Comparison of ENCODE assay signal across 8 mouse cellular contexts in the genomic region with DNA sequence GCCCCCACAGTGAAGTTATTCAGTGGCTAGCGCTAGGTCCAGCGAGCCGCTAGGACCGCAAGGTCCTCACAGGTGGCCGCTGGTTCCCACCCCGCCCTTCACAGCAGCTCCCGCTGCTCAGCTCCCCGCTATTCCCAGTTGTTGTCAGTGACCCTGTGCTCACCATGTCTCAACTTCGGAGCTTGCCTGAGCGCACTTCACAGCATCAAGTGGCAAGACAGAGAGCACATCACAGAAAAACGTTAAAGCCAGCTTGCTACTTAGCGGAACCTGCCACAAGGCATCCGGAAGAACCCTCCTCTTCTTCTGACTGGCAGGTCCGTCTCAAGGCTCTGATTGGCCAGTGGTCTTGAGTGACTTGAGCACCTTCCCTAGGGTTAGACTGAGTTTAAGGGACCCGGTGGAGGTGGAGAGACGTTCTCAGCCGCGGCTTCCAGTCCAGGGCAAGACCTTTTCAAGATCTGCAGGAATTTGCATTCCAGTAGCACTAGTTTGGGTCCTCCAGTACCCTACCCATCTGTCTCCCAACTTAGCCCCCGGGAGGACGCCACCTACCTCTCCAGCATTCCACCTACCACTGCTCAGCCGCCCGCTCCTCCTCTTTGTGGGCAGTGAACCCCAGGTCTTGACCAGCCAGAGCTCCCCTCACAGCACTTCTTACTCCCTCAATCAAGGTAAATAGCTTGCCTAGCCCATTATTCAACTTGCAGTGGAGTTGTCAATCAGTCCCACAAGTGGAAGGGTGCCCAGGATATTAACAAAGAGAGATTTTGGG. TPM values are rescaled to one million over a fixed set of nuclear protein-coding genes. Genes with fewer than 3 reads are reported as not detected.
A peak's percentile ranks its signal among the peaks of the same experiment; 100 is the strongest.
DNase-seq lines count a peak whose midpoint lies in the region; ATAC-seq and TF ChIP-seq lines count a peak whose summit lies in the region.

No protein-coding gene starts in this region.

- 0 out of 2 replicates have a peak, but pooled peaks cover 5% of the 10 kb centered on the region for H3K36me3 ChIP-seq in heart, embryonic 11.5 days (ENCODE audit: control insufficient read depth, insufficient read depth, low read length)
- H3K36me3 ChIP-seq in kidney, embryonic 16.5 days (ENCODE audit: insufficient read depth, low read length): peaks cover 12% of the 10 kb centered on the region
- H3K36me3 ChIP-seq in liver, adult 2 months (ENCODE audit: control insufficient read depth, insufficient read depth, low read length): 0 out of 2 replicates have a peak, but pooled peaks cover 3% of the 10 kb centered on the region
- no peaks in the 10 kb centered on the region for H3K36me3 ChIP-seq in myocyte (ENCODE audit: control insufficient read depth, insufficient read depth)
- H3K36me3 ChIP-seq in splenic B cell, adult 2 months (ENCODE audit: control insufficient read depth, insufficient read depth, low read length, poor library complexity, severe bottlenecking): no peaks in the 10 kb centered on the region

- H3K27me3 ChIP-seq in heart, embryonic 11.5 days (ENCODE audit: control insufficient read depth, insufficient read depth, low read length): no peaks in the 10 kb centered on the region
- no peaks in the 10 kb centered on the region for H3K27me3 ChIP-seq in kidney, embryonic 16.5 days (ENCODE audit: insufficient read depth, low read length)
- H3K27me3 ChIP-seq in liver, adult 2 months (ENCODE audit: control insufficient read depth, insufficient read depth, low read length): no peaks in the 10 kb centered on the region
- no peaks in the 10 kb centered on the region for H3K27me3 ChIP-seq in myocyte (ENCODE audit: control insufficient read depth, insufficient read depth, insufficient read length)
- H3K27me3 ChIP-seq in splenic B cell, adult 2 months (ENCODE audit: control insufficient read depth, insufficient read depth, low read length, poor library complexity, severe bottlenecking): no peaks in the 10 kb centered on the region

- TF ChIP-seq POLR2A in liver, adult 2 months (IDR thresholded peaks at IDR 0.05; ENCODE audit: extremely low read depth, insufficient read depth, low read length): peak; percentile 46; the same call in 1 of the 2 replicates
- TF ChIP-seq POLR2A in myocyte (IDR thresholded peaks at IDR 0.05; ENCODE audit: insufficient read length, low read depth): peak; percentile 50

- peak; percentile 74 to 78 for DNase-seq in B cell, adult 2 months
- DNase-seq in brain, adult 2 months (ENCODE audit: low read depth, low spot score): peak; percentile 98
- DNase-seq in liver, adult 2 months (ENCODE audit: extremely low read depth, low read depth, low spot score): peak; percentile 95
- peak; percentile 92 for DNase-seq in splenic B cell, adult 2 months (ENCODE audit: low read depth, low spot score)

- TF ChIP-seq CTCF in liver, adult 2 months (IDR thresholded peaks at IDR 0.05; ENCODE audit: low read depth, low read length): peak; percentile 8; the same call in 1 of the 2 replicates

- WGBS in heart, embryonic 11.5 days (ENCODE audit: insufficient replicate concordance): 1% methylated on average over 22 of the region's 22 CpGs
- under 1% methylated on average over 22 of the region's 22 CpGs for WGBS in kidney, embryonic 16.5 days
- WGBS in liver, adult 2 months: under 1% methylated on average over 22 of the region's 22 CpGs

- peak overlapping the region; percentile 88 for H3K4me3 ChIP-seq in heart, embryonic 11.5 days (ENCODE audit: low read depth, low read length)
- H3K4me3 ChIP-seq in kidney, embryonic 16.5 days (ENCODE audit: low read length): peak overlapping the region; percentile 95
- peak overlapping the region; percentile 72 for H3K4me3 ChIP-seq in liver, adult 2 months (ENCODE audit: insufficient read depth, low read depth, low read length)
- H3K4me3 ChIP-seq in myocyte: peak overlapping the region; percentile 41

- peak; percentile 97 for ATAC-seq in erythroblast, adult 5-6 weeks (replicated peaks; ENCODE audit: low FRiP score, poor library complexity, severe bottlenecking)
- ATAC-seq in heart, embryonic 11.5 days (replicated peaks; ENCODE audit: insufficient number of reproducible peaks, low FRiP score, low TSS enrichment): peak; percentile 97
- peak; percentile 99 for ATAC-seq in kidney, embryonic 16.5 days (ENCODE audit: low FRiP score, low TSS enrichment)

- peak overlapping the region; percentile 86 for H3K27ac ChIP-seq in heart, embryonic 11.5 days (ENCODE audit: low read depth, low read length)
- peak overlapping the region; percentile 91 for H3K27ac ChIP-seq in kidney, embryonic 16.5 days (ENCODE audit: low read length)
- H3K27ac ChIP-seq in liver, adult 2 months (replicated peaks; ENCODE audit: insufficient read depth, low read depth, low read length): peak overlapping the region; percentile 76

- H3K4me1 ChIP-seq in heart, embryonic 11.5 days (ENCODE audit: control insufficient read depth, insufficient read depth, low read length): peaks cover 7% of the 10 kb centered on the region; the same call in 1 of the 2 replicates
- H3K4me1 ChIP-seq in kidney, embryonic 16.5 days (ENCODE audit: insufficient read depth, low read length): peaks cover 20% of the 10 kb centered on the region
- peaks cover 15% of the 10 kb centered on the region; the same call in 1 of the 2 replicates for H3K4me1 ChIP-seq in liver, adult 2 months (ENCODE audit: control insufficient read depth, insufficient read depth, low read length)

- no peaks in the 10 kb centered on the region for H3K9me3 ChIP-seq in heart, embryonic 11.5 days (replicated peaks; ENCODE audit: control insufficient read depth, low read length)
- 0 out of 2 replicates have a peak, but pooled peaks cover 8% of the 10 kb centered on the region for H3K9me3 ChIP-seq in kidney, embryonic 16.5 days (ENCODE audit: low read length)

- peaks cover 22% of the 10 kb centered on the region; the same call in 1 of the 2 replicates for H3K79me2 ChIP-seq in liver, adult 2 months (ENCODE audit: control insufficient read depth, insufficient read depth, low read length)
- peaks cover 14% of the 10 kb centered on the region for H3K79me2 ChIP-seq in myocyte (ENCODE audit: control insufficient read depth, insufficient read depth)

- peak overlapping the region; percentile 78 for H3K4me2 ChIP-seq in heart, embryonic 11.5 days
- H3K4me2 ChIP-seq in kidney, embryonic 16.5 days (replicated peaks; ENCODE audit: low read depth, low read length): peak overlapping the region; percentile 81
- peak overlapping the region; percentile 75 for H3K4me2 ChIP-seq in myocyte (ENCODE audit: low read depth)

- H3ac ChIP-seq in myocyte (ENCODE audit: control insufficient read depth, insufficient read length): no peak overlapping the region

- H3K9ac ChIP-seq in heart, embryonic 11.5 days (ENCODE audit: low read depth, low read length): peak overlapping the region; percentile 84
- H3K9ac ChIP-seq in kidney, embryonic 16.5 days (replicated peaks; ENCODE audit: low read length): peak overlapping the region; percentile 88
- peak overlapping the region; percentile 72 for H3K9ac ChIP-seq in liver, adult 2 months (ENCODE audit: low read depth, low read length)

TF ChIP-seq in myocyte, 11 proteins besides CTCF, POLR2A, EP300 and RAD21:
- TF ChIP-seq MYOG (IDR thresholded peaks at IDR 0.05; ENCODE audit: control insufficient read depth in 1 of 3, insufficient read depth in 1 of 3, insufficient read length in 2 of 3, low read depth in 2 of 3) (peak in 1 of 3 experiments; percentile 12), MAX (IDR thresholded peaks at IDR 0.05; ENCODE audit: low read depth) (no peak), POLR2AphosphoS2 (IDR thresholded peaks at IDR 0.05; ENCODE audit: insufficient read length, low read depth) (peak; percentile 42)

RNA-seq across cellular contexts. Expression of a gene that starts 30.4 kb away (rescaled TPM):
- total RNA-seq in erythroblast, adult 5-6 weeks (2015; ENCODE audit: low replicate concordance): 1.2 and 1.7 TPM in 2 replicates
- 2.0 and 5.9 TPM in 2 replicates for total RNA-seq in erythroblast, adult 5-6 weeks (2017; ENCODE audit: low replicate concordance)
- polyA plus RNA-seq in heart, embryonic 11.5 days (2014; fragmentation: Nextera tagmentation; extraction: Ambion mirVana): 6.6 and 8.3 TPM in 2 replicates
- polyA plus RNA-seq in kidney, embryonic 16.5 days (2015; fragmentation: Nextera tagmentation; extraction: Ambion mirVana): 12.0 and 14.2 TPM in 2 replicates
- total RNA-seq in liver, adult 2 months (2014; rRNA removed): 23.2 and 27.5 TPM in 2 replicates
- 3.6 and 4.2 TPM in 2 replicates for polyA plus RNA-seq in liver, adult 2 months (2012; rRNA removed)
- 2.2 TPM for polyA plus RNA-seq in myocyte (2012; fragmentation: generic; extraction: Trizol)

Comparison
In these comparisons a context has a peak if more than half of its experiments do, and no peak if none do; other contexts are left out.
1. Peak in every context shown above with its lines: DNase-seq, ATAC-seq, H3K4me3 ChIP-seq and H3K27ac ChIP-seq.
2. H3K4me3 ChIP-seq: peak in every context shown above with its lines; median percentile 95 in kidney, embryonic 16.5 days; 88 in heart, embryonic 11.5 days; 72 in liver, adult 2 months; 41 in myocyte.